Mouse (Mus musculus): ENCODE measurements around the gene Thbs1.

DNA sequence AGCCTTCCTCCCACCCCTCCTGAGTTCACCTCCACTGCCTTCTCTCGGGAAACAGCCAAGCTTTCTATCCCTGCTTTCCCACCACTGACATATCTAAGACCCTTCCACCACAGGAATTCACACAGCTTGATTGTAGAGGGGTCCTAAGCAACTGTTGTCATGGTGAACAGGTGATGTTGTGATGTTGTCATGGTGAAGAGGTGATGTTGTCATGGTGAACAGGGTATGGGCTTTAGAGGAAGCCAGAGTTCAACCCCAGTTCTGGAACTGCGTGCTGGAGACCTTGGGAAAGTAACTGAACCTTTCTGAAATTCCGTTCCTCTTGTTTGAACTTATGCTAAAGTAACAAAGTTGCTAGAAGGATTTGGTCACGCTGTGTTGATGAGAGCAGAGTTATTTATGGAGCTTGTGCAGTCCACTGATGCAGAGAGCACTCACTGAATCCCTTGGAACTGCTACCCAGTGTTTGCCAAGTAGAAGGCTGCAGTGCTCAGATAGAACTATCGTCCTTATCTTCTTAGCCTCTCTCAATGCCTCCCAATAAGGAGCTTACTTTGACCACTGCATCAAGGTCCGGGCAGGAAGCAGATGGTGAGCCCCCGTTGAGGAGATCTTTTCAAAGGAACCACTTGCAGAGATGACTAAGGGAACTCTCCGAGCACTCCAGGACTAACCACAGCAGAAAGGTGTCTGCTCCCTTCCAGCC is 45.5 kb upstream of the Thbs1 start:
- TF ChIP-seq CTCF (IDR thresholded peaks at IDR 0.05; ENCODE audit: borderline replicate concordance, insufficient read depth, low read depth, low read length) (no peak), POLR2A (IDR thresholded peaks at IDR 0.05; ENCODE audit: borderline replicate concordance, insufficient read depth, low read length) (no peak)

All from cerebellum, adult 2 months (tissue).